Mouse (Mus musculus) cerebellum, adult 8-10 months (tissue): ENCODE measurements around the gene Cachd1.

Experiments used
- DNase-seq: peaks from one replicate; pipeline ENCODE4 v3.0.0; 2022

Gene Cachd1

GRCm38 (mm10) chr4:101071570-101071969 lies 295.1 kb downstream of the Cachd1 start:
- DNase-seq = no peak

DNA sequence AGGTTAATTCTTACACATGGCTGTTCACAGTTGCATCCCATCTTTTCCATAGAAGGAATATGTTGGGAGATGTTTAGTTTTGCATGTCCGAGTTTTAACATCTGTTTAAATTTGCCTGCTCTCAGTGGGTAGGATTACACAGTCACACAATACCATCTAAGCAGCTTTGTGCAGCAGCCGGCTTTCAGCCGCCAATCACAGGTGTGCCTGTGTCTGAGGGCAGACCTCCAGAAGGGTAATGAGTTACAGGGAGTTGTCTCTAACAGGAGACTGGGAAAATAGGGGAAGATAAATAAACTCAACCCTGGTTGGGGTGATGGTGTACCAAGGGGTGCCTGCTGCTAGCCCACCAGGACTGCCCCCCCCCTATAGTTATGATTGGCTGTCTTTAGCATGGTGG lies 299.9 kb downstream of the Cachd1 start:
- DNase-seq = no peak
